Mouse (Mus musculus): Measurements from ENCODE around the gene Gm10490. TPM values are rescaled to one million over a fixed set of nuclear protein-coding genes. Genes with fewer than 3 reads are reported as not detected.
"Not testable (repeated sequence)": the region's sequence is repeated elsewhere in the genome, so short reads cannot be mapped to it uniquely, and the experiment has no call there.

Gm10490 gene
- polyA plus RNA-seq, 1 experiment from 2014 or later, result not detected

GRCm38 (mm10) chrX:7898211-7898610 is 11.1 kb upstream of the Gm10490 start:
- H3K9me3 ChIP-seq (replicated peaks), result no peaks in the 10 kb centered on the region
- peaks cover 17% of the 10 kb centered on the region for H3K36me3 ChIP-seq
- H3K4me1 ChIP-seq, result peaks cover 16% of the 10 kb centered on the region
- peak overlapping the region; percentile 54 for H3K4me3 ChIP-seq (replicated peaks)
- H3K9ac ChIP-seq (replicated peaks), result peak overlapping the region; percentile 47
- H3K4me2 ChIP-seq, result peak overlapping the region; percentile 58
- WGBS, result 25% methylated on average over 13 of the region's 13 CpGs
- peak overlapping the region; percentile 90 for H3K27ac ChIP-seq (replicated peaks)
- no peaks in the 10 kb centered on the region for H3K27me3 ChIP-seq (replicated peaks)
- ATAC-seq (ENCODE audit: low FRiP score), result no peak

DNA sequence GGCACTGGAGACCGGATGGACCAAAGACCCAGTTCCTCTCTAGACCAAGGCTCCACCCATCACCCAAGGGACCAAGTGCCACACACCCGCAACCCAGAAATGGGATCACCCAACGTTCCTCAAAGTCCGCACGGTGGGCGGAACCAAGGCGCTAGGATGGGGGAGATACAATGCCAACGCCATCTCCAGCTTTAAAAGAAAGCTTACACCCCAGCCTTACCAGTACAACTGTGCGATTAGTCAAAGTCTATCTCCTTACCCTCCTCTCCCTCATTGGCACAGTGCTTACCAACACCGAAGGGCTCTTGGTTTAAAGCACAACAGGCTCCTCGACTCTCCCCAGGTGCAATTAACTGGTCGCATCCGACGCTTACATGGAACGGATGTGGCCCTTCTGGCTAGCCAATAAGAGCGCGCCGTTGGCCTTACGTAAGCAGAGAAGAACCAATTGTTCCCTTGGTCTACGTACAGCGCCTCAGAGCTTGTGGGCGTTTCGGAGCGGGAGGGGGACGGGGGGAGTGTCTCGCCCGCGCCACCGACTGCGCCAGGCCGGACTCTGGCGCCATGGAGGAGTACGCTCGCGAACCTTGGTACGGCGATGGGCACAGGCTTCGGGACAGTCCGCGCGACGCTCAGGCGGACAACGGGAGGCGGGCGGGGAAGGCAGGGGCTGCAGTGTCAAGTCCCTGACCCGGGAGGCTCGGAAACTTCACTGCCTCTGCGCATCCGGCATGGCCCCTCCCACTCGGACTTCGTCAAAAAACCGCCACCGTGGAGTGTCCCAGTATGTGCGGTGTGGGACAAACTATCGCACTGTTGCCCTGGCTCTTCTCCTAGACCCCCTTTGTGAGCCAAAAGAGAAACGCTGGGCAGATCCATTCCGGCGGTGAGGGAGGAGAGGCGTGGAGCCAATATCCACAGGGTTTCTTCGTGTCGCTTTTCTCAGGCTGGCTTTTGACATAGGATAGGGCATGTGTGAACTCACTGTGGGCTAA is 10.2 kb upstream of the Gm10490 start, which contains the start of the genes Pqbp1 and Timm17b:
TSS of gene Pqbp1 (minus strand) at position 390 of the 995 bp plus-strand sequence.
TSS of gene Timm17b (plus strand) at position 478 of the 995 bp plus-strand sequence.
- 19% methylated on average over 62 of the region's 62 CpGs for WGBS
- Histone ChIP-seq H3K27me3 (replicated peaks) (no peaks in the 10 kb centered on the region), H3K4me3 (replicated peaks) (peak within 1 kb of the TSS; percentile 54), H3K4me1 (peaks cover 16% of the 10 kb centered on the region), H3K36me3 (peaks cover 15% of the 10 kb centered on the region), H3K4me2 (peak within 1 kb of the TSS; percentile 58), H3K27ac (replicated peaks) (peak within 1 kb of the TSS; percentile 90), H3K9ac (replicated peaks) (peak within 1 kb of the TSS; percentile 58), H3K9me3 (replicated peaks) (no peaks in the 10 kb centered on the region)
- ATAC-seq (ENCODE audit: low FRiP score), result peak; percentile 98

DNA sequence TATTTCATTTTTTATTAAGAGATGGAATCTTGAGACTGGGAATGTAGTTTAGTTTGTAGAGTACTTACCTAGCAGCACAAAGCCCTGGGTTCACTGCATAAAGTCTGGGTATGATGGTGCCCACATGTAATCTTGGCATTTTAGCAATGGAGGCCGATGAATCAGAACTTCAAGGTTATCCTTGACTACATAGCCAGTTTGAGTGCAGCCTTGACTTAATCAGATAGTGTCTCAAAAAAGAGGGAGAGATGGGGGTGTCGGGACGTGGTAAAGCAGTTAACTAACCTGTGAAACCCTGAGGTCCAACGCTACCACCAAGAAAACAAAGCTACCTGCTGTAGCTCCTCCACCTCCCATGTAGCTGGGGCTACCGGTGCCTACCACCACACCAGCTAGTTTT is 4.9 kb upstream of the Gm10490 start:
- no peak overlapping the region for H3K4me3 ChIP-seq (replicated peaks)
- no peak for ATAC-seq (ENCODE audit: low FRiP score)
- no peaks in the 10 kb centered on the region for H3K27me3 ChIP-seq (replicated peaks)
- peaks cover 7% of the 10 kb centered on the region; the same call in 1 of the 2 replicates for H3K4me1 ChIP-seq
- H3K9me3 ChIP-seq (replicated peaks), result no peaks in the 10 kb centered on the region
- no peak overlapping the region for H3K9ac ChIP-seq (replicated peaks)
- WGBS, result 98% methylated on average over 5 of the region's 5 CpGs
- H3K27ac ChIP-seq (replicated peaks), result no peak overlapping the region
- no peak overlapping the region for H3K4me2 ChIP-seq
- peaks cover 8% of the 10 kb centered on the region; the same call in 1 of the 2 replicates for H3K36me3 ChIP-seq

DNA sequence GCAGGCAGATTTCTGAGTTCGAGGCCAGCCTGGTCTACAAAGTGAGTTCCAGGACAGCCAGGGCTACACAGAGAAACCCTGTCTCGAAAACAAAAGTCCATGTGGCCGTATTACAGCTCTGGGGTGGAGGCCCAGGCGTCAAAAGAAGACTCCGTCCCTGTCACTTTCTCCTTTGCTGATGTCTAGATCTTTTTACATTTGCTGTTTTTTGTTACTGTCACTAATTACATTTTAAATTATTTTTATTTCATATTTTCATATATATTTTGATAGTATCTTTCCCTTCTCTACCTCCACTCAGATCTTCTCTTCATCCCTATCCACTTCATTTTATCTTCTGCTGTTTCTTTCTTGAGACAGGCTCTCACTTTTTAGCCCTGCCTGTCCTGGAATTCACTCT is 1.6 kb upstream of the Gm10490 start, which contains the start of gene Gm10491:
TSS of gene Gm10491 (minus strand) at position 101 of the 400 bp plus-strand sequence.
- peaks cover 8% of the 10 kb centered on the region; the same call in 1 of the 2 replicates for H3K36me3 ChIP-seq
- no peaks in the 10 kb centered on the region for H3K4me1 ChIP-seq
- no peak within 1 kb of the TSS for H3K9ac ChIP-seq (replicated peaks)
- ATAC-seq (ENCODE audit: low FRiP score), result no peak
- no peak within 1 kb of the TSS for H3K4me2 ChIP-seq
- WGBS, result 80% methylated on average over 5 of the region's 5 CpGs
- no peaks in the 10 kb centered on the region for H3K27me3 ChIP-seq (replicated peaks)
- H3K4me3 ChIP-seq (replicated peaks), result no peak within 1 kb of the TSS
- H3K27ac ChIP-seq (replicated peaks), result no peak within 1 kb of the TSS
- no peaks in the 10 kb centered on the region for H3K9me3 ChIP-seq (replicated peaks)

DNA sequence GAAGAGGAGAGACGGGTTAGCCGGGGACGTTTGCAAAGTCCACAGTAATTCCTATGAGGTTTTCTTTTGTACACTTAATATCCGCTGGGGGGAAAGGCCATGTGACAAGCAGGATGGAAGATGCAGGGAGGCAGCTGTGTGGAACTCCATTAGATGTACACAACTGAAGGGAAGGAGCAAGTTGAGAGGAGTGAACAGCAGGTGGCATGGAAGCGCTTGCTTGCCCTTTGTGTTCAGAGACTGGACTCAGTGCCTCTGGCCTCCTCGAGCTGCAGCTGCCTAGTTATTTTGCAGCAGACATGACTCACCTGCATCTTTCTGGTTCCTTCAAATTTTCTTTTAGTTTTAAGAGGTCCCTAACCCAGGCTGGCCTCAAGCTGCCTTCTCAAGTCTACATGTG is 1.1 kb downstream of the Gm10490 start:
- Histone ChIP-seq H3K4me3 (replicated peaks) (no peak overlapping the region), H3K9me3 (replicated peaks) (no peaks in the 10 kb centered on the region), H3K27me3 (replicated peaks) (no peaks in the 10 kb centered on the region), H3K4me1 (no peaks in the 10 kb centered on the region), H3K9ac (replicated peaks) (no peak overlapping the region), H3K27ac (replicated peaks) (no peak overlapping the region), H3K4me2 (no peak overlapping the region), H3K36me3 (peaks cover 6% of the 10 kb centered on the region; the same call in 1 of the 2 replicates)
- 56% methylated on average over 6 of the region's 6 CpGs for WGBS
- no peak for ATAC-seq (ENCODE audit: low FRiP score)

DNA sequence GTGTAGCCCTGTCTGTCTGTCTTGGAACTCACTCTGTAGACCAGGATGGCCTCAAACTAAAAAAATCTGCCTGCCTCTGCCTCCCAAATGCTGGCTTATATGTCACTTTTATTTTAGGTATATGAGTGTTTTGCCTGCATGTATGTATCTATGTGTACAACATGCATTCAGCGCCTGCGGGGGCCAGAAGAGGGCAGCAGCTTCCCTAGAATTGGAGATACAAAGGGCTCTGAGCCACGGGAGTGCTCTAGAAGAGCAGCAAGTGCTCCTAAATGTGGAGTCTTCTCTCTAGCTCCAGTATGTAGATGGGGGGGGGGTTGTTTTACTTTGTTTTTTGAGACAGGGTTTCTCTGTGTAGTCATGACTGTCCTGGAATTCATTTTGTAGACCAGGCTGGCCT is 6.3 kb downstream of the Gm10490 start:
- H3K4me2 ChIP-seq; H3K9ac ChIP-seq (replicated peaks); H3K27me3 ChIP-seq (replicated peaks); H3K4me3 ChIP-seq (replicated peaks); ATAC-seq (ENCODE audit: low FRiP score); H3K27ac ChIP-seq (replicated peaks); H3K36me3 ChIP-seq; H3K9me3 ChIP-seq (replicated peaks); H3K4me1 ChIP-seq: not testable (repeated sequence)
- 19% methylated on average over 3 of the region's 3 CpGs for WGBS

- not testable (repeated sequence) for H3K4me3 ChIP-seq (replicated peaks); ATAC-seq (ENCODE audit: low FRiP score); H3K27me3 ChIP-seq (replicated peaks); H3K9ac ChIP-seq (replicated peaks); H3K36me3 ChIP-seq; H3K9me3 ChIP-seq (replicated peaks); H3K4me2 ChIP-seq; H3K4me1 ChIP-seq; H3K27ac ChIP-seq (replicated peaks)
- 75% methylated on average over 6 of the region's 6 CpGs for WGBS
These were observed 8.6 kb downstream of the Gm10490 start for GRCm38 (mm10) chrX:7917960-7918359.

GRCm38 (mm10) chrX:7919601-7920383 is 10.4 kb downstream of the Gm10490 start, which contains the start of gene Pcsk1n:
TSS of gene Pcsk1n (plus strand) at chrX:7919822.
- WGBS, result 17% methylated on average over 39 of the region's 40 CpGs
- ATAC-seq (ENCODE audit: low FRiP score), result peak; percentile 91
- Histone ChIP-seq H3K9ac (replicated peaks) (peak within 1 kb of the TSS; percentile 58), H3K4me2 (peak within 1 kb of the TSS; percentile 65), H3K27ac (replicated peaks) (peak within 1 kb of the TSS; percentile 79), H3K9me3 (replicated peaks) (no peaks in the 10 kb centered on the region), H3K27me3 (replicated peaks) (no peaks in the 10 kb centered on the region), H3K4me3 (replicated peaks) (peak within 1 kb of the TSS; percentile 51), H3K36me3 (no peaks in the 10 kb centered on the region), H3K4me1 (peaks cover 11% of the 10 kb centered on the region)

- Histone ChIP-seq H3K4me3 (replicated peaks) (peak overlapping the region; percentile 51), H3K36me3 (no peaks in the 10 kb centered on the region), H3K4me1 (peaks cover 11% of the 10 kb centered on the region), H3K9ac (replicated peaks) (peak overlapping the region; percentile 58; the same call in 1 of the 2 replicates), H3K9me3 (replicated peaks) (no peaks in the 10 kb centered on the region), H3K27ac (replicated peaks) (peak overlapping the region; percentile 79; the same call in 1 of the 2 replicates), H3K27me3 (replicated peaks) (no peaks in the 10 kb centered on the region), H3K4me2 (peak overlapping the region; percentile 65)
- 18% methylated on average over 31 of the region's 48 CpGs for WGBS
- ATAC-seq (ENCODE audit: low FRiP score), result no peak
These were observed 12.7 kb downstream of the Gm10490 start for GRCm38 (mm10) chrX:7922032-7922431.

DNA sequence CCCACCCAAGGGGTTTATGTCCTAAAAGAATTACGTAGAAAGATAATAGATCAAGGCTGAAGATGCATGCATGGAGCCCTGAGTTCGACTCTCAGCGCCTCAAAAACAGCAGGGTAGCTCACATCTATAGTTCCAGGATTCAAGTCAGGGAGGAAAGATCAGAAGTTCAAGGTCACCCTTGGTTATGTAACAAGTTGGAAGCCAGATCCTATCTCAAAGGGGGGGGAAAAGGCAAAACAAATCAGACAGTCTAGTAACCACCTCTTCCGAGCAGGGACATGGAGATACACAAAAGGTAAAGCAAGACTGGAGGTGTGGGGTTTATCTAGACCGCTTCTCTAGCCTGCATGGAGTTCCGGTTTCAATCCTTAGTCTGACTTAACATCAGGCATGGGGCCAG is 16.9 kb downstream of the Gm10490 start:
- Histone ChIP-seq H3K4me3 (replicated peaks) (no peak overlapping the region), H3K27ac (replicated peaks) (no peak overlapping the region), H3K9ac (replicated peaks) (no peak overlapping the region), H3K4me1 (peaks cover 11% of the 10 kb centered on the region), H3K36me3 (peaks cover 9% of the 10 kb centered on the region; the same call in 1 of the 2 replicates), H3K4me2 (no peak overlapping the region), H3K27me3 (replicated peaks) (0 out of 2 replicates have a peak, but pooled peaks cover 7% of the 10 kb centered on the region), H3K9me3 (replicated peaks) (no peaks in the 10 kb centered on the region)
- 70% methylated on average over 6 of the region's 6 CpGs for WGBS
- ATAC-seq (ENCODE audit: low FRiP score), result no peak

DNA sequence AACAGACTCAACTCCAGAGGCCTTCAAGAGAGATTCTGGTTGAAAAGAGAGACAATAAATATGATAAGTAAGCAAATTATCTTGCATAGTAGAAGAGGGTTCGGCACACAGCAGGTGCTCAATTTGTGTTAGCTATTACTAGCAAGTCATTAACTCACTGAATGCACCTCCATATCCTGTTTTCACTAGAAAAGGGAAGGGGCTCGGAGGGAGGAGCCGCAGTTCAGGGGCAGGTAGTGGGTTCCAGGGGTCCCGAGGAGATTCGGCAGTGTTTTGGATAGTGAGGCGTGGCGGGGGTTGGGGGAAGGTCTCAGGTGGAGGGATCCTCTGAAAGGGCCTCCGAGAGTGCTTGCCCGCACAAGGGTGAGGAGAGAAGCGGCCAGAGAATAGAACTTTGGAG is 17.8 kb downstream of the Gm10490 start:
- 0 out of 2 replicates have a peak, but pooled peaks cover 7% of the 10 kb centered on the region for H3K27me3 ChIP-seq (replicated peaks)
- H3K27ac ChIP-seq (replicated peaks), result no peak overlapping the region
- H3K36me3 ChIP-seq, result peaks cover 17% of the 10 kb centered on the region
- no peak overlapping the region for H3K4me3 ChIP-seq (replicated peaks)
- H3K9ac ChIP-seq (replicated peaks), result no peak overlapping the region
- no peak overlapping the region for H3K4me2 ChIP-seq
- ATAC-seq (ENCODE audit: low FRiP score), result no peak
- H3K4me1 ChIP-seq, result peaks cover 11% of the 10 kb centered on the region
- H3K9me3 ChIP-seq (replicated peaks), result no peaks in the 10 kb centered on the region
- WGBS, result 23% methylated on average over 10 of the region's 10 CpGs

Data from neural tube, embryonic 15.5 days (tissue).